Mouse (Mus musculus) fibroblast of lung, adult 2 months (primary cell): ENCODE results near the gene Resp18.
"Not testable (repeated sequence)": the region's sequence is repeated elsewhere in the genome, so short reads cannot be mapped to it uniquely, and the experiment has no call there.

Experiments used
- DNase-seq: peaks from one replicate; pipeline ENCODE4 v3.0.0-alpha.2; 2011; ENCODE audit warnings: low read depth

The Resp18 gene

DNA sequence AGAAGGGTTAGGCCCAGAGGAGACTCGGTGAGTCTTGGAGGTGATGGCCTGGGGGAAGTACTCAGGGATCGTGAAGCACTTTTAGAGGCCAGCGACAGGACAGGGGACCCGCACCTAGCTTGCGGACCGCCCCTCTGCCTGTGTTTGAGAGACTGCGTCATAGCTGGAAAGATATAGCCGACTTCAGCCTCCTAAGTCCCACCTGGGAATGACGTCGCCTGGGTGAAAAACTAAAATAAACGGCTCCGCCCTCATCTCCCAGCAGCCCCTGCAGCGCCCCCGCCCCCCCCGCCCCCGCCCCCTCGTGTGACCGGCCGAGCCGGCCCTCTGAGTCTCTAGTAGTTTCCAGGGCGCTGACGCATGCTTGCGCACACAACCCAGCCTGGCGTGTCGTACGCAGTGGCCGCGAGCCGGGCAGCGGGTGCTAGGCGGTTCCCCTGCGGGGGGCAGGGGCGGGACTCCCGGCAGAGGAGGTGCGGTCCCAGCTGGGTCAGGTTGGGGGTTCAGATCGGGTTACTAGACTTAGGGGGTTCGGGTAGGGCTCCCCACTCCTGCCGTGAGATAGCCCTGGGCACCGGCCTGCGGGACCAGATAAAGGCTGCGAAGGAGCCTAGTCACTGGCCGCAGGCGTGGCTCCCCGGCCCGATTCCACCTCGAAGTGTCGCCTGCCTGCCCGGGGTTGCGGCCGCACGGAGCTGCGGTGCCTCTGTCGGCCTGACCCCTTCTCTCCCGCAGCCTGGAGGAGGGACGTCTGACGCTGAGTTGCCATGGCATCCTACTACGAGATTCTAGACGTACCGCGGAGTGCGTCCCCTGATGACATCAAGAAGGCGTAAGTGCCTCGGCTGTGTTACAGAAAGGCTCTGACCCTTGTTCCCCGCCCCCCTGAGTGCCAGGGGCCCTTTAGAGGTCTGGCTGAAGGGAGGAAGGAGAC lies 41.8 kb downstream of the Resp18 start, which contains the start of gene Dnajb2:
Dnajb2 (plus strand) TSS at position 290 of the 934 bp plus-strand sequence.
- DNase-seq, result no peak

DNA sequence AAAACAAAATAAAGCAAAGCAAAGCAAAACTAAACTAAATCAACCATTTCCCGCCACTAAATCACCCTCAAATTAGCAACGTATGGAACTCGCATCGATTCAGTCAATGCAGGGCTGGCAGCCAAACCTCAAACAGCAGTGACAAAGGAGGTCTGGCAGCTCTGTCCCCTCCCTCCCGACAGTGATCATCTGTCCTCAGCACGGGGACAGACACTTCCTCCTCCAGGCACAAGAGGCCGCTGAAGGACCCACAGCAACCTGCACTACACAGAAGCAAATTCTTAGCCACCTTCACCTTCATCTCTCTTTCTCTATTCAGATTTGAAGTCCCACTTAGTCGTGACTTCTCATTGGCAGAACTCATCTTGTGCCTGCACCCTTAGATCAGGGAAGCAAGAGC lies 43.6 kb downstream of the Resp18 start:
- no peak for DNase-seq

DNA sequence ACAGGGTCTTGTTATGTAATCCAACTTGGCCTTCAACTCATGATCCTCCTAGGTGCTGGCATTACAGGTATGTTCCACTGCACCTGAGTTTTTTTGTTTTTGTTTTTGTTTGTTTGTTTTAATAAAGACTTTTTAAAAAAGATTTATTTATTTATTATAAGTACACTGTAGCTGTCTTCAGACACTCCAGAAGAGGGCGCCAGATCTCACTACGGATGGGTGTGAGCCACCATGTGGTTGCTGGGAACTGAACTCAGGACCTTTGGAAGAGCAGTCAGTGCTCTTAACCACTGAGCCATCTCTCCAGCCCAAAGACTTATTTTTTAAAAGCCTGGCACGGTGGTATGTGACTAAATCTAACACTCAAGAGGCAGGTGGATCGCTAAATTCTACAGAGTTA lies 45.7 kb downstream of the Resp18 start:
- not testable (repeated sequence) for DNase-seq

- no peak for DNase-seq
Observed at GRCm38 (mm10) chr1:75231664-75232152, 46.5 kb downstream of the Resp18 start, which contains the start of gene A630095N17Rik. Gene A630095N17Rik (minus strand): TSS chr1:75232102.

- DNase-seq, result no peak
Observed at GRCm38 (mm10) chr1:75231224-75231623, 47.0 kb downstream of the Resp18 start.

DNA sequence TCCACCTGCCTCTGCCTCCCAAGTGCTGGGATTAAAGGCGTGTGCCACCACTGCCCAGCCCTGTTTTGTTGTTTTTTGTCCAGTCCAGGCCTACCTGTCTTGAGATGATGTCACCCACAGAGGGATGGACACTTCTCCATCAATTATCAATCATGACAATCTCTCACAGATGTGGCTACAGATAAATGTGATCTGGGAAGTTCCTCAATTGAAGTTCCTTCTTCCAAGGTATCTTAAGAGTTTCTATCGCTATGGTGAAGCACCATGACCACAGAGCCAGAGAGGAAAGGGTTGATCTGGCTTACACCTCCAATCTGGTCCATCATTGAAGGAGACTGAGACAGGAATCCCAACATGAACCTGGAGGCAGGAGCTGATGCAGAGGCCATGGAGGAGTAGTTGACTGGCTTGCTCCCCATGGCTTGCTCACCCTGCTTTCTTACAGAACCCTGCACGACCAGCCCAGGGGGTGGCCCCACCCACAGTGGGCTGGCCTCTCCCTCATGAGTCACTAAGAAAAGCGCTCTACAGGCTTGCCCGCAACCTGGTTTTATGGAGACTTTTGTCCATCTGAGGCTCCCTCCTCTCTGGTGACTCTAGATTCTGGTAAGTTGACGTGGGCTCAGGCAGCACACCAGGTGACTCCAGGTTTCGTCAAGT lies 47.8 kb downstream of the Resp18 start:
- no peak for DNase-seq

GRCm38 (mm10) chr1:75229158-75229557 lies 49.1 kb downstream of the Resp18 start:
- no peak for DNase-seq

DNA sequence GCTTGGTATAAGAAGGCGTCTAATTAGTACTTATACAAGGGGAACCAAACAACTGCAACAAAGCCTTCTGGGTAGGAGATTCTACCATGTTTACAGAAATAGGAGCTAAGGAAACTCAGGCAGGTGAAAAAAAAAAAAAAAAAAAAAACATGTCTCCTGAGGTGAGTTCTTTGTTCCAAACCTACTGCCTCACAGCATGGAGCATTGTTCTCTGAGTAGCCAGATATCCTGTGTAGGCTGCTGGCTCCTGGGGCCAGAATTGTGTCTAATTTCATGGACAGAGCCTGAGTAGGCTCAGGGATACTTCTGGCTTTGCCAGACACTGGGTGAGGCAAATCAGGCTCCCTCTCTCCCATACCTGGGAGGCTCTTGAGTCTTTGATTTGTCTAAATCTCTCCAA lies 50.6 kb downstream of the Resp18 start:
- DNase-seq, result no peak

GRCm38 (mm10) chr1:75226138-75226537 lies 52.1 kb downstream of the Resp18 start:
- no peak for DNase-seq

DNA sequence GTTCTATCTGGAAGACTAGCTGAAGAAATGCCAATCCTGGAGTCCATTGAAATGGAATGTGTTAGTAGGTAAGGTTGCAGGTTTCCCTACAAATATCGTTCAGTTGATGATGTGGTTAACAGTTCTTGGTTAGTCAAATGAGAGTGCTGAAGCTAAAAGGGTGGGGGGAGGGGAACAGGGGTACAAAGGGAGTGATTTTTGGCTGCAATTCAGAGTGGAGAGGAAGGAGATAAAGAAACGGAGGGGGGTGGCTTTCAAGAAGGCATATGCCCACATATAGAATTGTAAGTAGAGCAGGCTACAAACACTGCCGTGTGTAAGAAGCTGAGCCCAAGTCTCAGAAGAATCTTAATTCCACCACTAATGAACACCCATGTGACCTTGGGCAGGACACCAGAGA lies 52.7 kb downstream of the Resp18 start:
- no peak for DNase-seq

DNA sequence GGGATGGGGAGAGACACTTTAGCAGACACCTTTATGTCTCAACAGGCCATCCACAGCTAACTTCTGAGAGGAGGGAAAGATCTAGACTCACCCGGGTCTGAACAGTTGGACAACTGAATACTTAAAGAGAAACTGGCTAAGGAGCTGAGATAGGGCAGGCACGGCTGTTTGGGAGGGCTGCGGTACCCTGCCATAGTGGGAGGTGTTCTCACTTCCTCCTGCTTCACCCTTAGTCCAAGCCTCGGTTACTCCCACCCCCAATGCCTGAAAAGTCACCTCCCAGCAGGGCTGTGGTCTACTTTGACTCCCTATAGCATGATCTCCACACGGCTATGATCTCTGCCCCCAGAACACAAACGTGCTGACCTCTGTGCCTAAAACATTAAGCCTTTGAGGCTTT lies 54.7 kb downstream of the Resp18 start:
- no peak for DNase-seq

DNA sequence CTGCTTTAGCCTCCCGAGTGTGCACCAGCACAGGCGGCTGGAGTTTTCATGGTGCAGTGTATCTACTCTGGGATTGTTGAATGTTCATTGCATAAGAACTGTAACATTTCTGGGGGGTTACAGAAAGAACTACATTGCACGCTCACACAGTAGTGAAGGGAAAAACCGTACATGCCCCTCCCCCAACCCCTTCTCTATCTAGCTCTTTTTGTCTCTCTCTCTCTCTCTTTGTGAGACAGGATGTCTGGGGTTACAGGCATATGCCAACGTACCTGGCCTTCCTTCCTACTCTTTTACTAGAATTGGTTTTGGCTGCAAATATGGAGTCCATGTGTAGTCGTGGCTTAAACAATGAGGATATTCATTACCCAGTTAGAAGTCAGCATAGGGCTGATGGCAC lies 55.3 kb downstream of the Resp18 start:
- no peak for DNase-seq
